Mouse (Mus musculus) forebrain, embryonic 14.5 days (tissue): Measurements from ENCODE around the gene Igsf8. TPM values are rescaled to one million over a fixed set of nuclear protein-coding genes. Genes with fewer than 3 reads are reported as not detected.

ENCODE experiments used
- ATAC-seq: fragments of 200-750 bp; cut with Nextera tagmentation; 2 replicates; pipeline ENCODE4 v1.8.0; 2017; ENCODE audit warnings: mild to moderate bottlenecking, moderate library complexity
- DNase-seq: peaks from one replicate; pipeline ENCODE4 v3.0.0-alpha.2; 2015; ENCODE audit warnings: low spot score
- H3K27ac ChIP-seq: fragments of 300-500 bp; sonication (generic); 2 replicates; pipeline ENCODE4 v1.5.1; 2014; ENCODE audit warnings: low read depth, mild to moderate bottlenecking, control low read depth, low read length, moderate library complexity
- H3K27me3 ChIP-seq: fragments of 300-500 bp; sonication (generic); replicated peaks from 2 replicates; pipeline ENCODE4 v1.6.1; 2014; ENCODE audit warnings: low read length, control low read depth, mixed read lengths; ENCODE audit not compliant: control insufficient read depth, insufficient read depth
- H3K36me3 ChIP-seq: fragments of 300-500 bp; sonication (generic); 2 replicates; pipeline ENCODE4 v1.6.1; 2014; ENCODE audit warnings: low read length, control low read depth; ENCODE audit not compliant: control insufficient read depth, insufficient read depth
- H3K4me1 ChIP-seq: fragments of 300-500 bp; sonication (generic); 2 replicates; pipeline ENCODE4 v1.6.1; 2014; ENCODE audit warnings: antibody characterized with exemption, low read length, control low read depth; ENCODE audit not compliant: control insufficient read depth, insufficient read depth
- H3K4me2 ChIP-seq: fragments of 300-500 bp; sonication (generic); 2 replicates; pipeline ENCODE4 v1.6.1; 2014; ENCODE audit warnings: mild to moderate bottlenecking, control low read depth, low read length
- H3K4me3 ChIP-seq: fragments of 300-500 bp; sonication (generic); 2 replicates; pipeline ENCODE4 v1.5.1; 2014; ENCODE audit warnings: low read depth, low read length, control low read depth
- H3K9ac ChIP-seq: fragments of 300-500 bp; sonication (generic); 2 replicates; pipeline ENCODE4 v1.6.1; 2014; ENCODE audit warnings: mild to moderate bottlenecking, low read length, control low read depth, moderate library complexity
- H3K9me3 ChIP-seq: fragments of 300-500 bp; sonication (generic); replicated peaks from 2 replicates; pipeline ENCODE4 v1.6.1; 2016; ENCODE audit warnings: low read length, control low read depth, mixed read lengths; ENCODE audit not compliant: control insufficient read depth
- WGBS: fragments of 180-500 bp; shearing (Covaris S2); extraction: QIAGEN DNeasy Blood & Tissue Kit; methylation state at CpG from one replicate; pipeline ENCODE4 v1.1.7; 2014; 5-methylcytosine and 5-hydroxymethylcytosine counted together
- polyA plus RNA-seq: library from polyadenylated mRNA; unstranded; fragments of >200 nt; fragmentation: Nextera tagmentation; extraction: Ambion mirVana; gene quantifications from 2 replicates; pipeline ENCODE4 v1.2.1, GENCODE M21; 2014

Gene Igsf8
- polyA plus RNA-seq, 1 experiment from 2014 or later: 147 TPM

DNA sequence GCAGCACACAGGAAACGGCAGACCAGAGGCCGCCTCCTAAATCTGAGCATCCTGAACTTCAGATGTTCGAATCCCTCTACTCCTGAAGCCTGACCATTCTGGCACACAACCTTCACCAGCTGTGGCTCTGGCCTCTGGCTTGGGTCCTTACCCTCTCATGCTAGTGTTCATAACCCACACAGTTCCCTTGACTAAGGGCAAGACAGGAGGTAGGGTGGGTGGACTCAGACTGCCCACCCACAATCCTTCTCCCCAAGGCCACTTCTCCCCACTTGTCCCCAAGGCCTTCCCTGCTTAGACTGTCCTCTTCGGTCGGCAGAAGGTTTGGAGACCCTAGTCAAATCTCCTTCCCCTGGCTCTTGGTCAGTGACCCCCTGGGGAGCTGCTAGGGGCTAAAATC, 88.1 kb downstream of the Igsf8 start:
- peaks cover 27% of the 10 kb centered on the region for H3K4me1 ChIP-seq
- H3K36me3 ChIP-seq: no peaks in the 10 kb centered on the region
- peak overlapping the region; percentile 90 for H3K27ac ChIP-seq
- ATAC-seq (peak; percentile 27), DNase-seq (no peak)
- WGBS: 26% methylated on average over 5 of the region's 5 CpGs
- no peaks in the 10 kb centered on the region for H3K27me3 ChIP-seq
- H3K4me2 ChIP-seq: peak overlapping the region; percentile 12; the same call in 1 of the 2 replicates
- H3K9me3 ChIP-seq: no peaks in the 10 kb centered on the region
- peak overlapping the region; percentile 49 for H3K9ac ChIP-seq
- no peak overlapping the region for H3K4me3 ChIP-seq

- H3K9ac ChIP-seq: peak overlapping the region; percentile 49
- H3K4me1 ChIP-seq: peaks cover 30% of the 10 kb centered on the region
- no peaks in the 10 kb centered on the region for H3K9me3 ChIP-seq
- no peaks in the 10 kb centered on the region for H3K36me3 ChIP-seq
- no peak overlapping the region for H3K4me3 ChIP-seq
- no peaks in the 10 kb centered on the region for H3K27me3 ChIP-seq
- under 1% methylated on average over 19 of the region's 19 CpGs for whole genome bisulfite sequencing
- DNase-seq (peak; percentile 92), ATAC-seq (peak; percentile 97)
- H3K4me2 ChIP-seq: peak overlapping the region; percentile 35
- H3K27ac ChIP-seq: peak overlapping the region; percentile 90
Measured at GRCm38 (mm10) chr1:172349916-172350812, 88.7 kb downstream of the Igsf8 start.

GRCm38 (mm10) chr1:172352001-172352400, 90.6 kb downstream of the Igsf8 start:
- H3K4me3 ChIP-seq: no peak overlapping the region
- DNase-seq (no peak), ATAC-seq (no peak)
- H3K4me1 ChIP-seq: peaks cover 33% of the 10 kb centered on the region
- no peaks in the 10 kb centered on the region for H3K9me3 ChIP-seq
- 76% methylated on average over 6 of the region's 6 CpGs for WGBS
- no peak overlapping the region for H3K4me2 ChIP-seq
- H3K9ac ChIP-seq: no peak overlapping the region
- H3K27ac ChIP-seq: no peak overlapping the region
- H3K36me3 ChIP-seq: no peaks in the 10 kb centered on the region
- no peaks in the 10 kb centered on the region for H3K27me3 ChIP-seq

DNA sequence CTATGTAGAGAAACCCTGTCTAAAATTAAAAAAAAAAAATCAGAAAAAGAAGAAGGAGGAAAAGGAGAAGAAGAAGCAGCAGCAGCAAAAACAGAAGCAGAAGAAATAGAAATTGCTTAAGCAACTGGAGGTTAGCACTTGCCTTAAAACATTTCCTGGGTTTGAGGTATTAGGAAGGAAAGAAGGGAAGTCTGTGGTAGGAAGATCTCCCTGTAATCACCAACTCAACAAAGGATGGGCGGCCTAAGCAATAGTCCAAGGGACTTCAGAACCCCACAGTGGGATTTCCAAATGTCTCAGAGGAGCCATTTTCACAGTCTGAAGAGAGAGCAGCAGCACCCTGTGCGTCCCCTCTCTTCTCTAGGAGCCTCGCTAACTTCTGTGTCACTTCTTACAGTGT, 91.0 kb downstream of the Igsf8 start:
- Histone ChIP-seq H3K4me1 (peaks cover 33% of the 10 kb centered on the region), H3K27me3 (no peaks in the 10 kb centered on the region), H3K4me2 (no peak overlapping the region), H3K9ac (no peak overlapping the region), H3K27ac (no peak overlapping the region), H3K4me3 (no peak overlapping the region), H3K9me3 (no peaks in the 10 kb centered on the region), H3K36me3 (no peaks in the 10 kb centered on the region)
- ATAC-seq (no peak), DNase-seq (no peak)
- whole genome bisulfite sequencing: 96% methylated on average over 3 of the region's 3 CpGs

GRCm38 (mm10) chr1:172355336-172355735, 93.9 kb downstream of the Igsf8 start:
- DNase-seq (peak; percentile 40), ATAC-seq (peak; percentile 16; the same call in 1 of the 2 replicates)
- no peak overlapping the region for H3K4me3 ChIP-seq
- peaks cover 19% of the 10 kb centered on the region for H3K4me1 ChIP-seq
- 12% methylated on average over 3 of the region's 3 CpGs for WGBS
- no peaks in the 10 kb centered on the region for H3K9me3 ChIP-seq
- H3K4me2 ChIP-seq: no peak overlapping the region
- no peaks in the 10 kb centered on the region for H3K36me3 ChIP-seq
- H3K27ac ChIP-seq: 0 out of 2 replicates have a peak overlapping the region, but pooled peaks have one; percentile 17
- no peaks in the 10 kb centered on the region for H3K27me3 ChIP-seq
- 0 out of 2 replicates have a peak overlapping the region, but pooled peaks have one; percentile 1 for H3K9ac ChIP-seq

DNA sequence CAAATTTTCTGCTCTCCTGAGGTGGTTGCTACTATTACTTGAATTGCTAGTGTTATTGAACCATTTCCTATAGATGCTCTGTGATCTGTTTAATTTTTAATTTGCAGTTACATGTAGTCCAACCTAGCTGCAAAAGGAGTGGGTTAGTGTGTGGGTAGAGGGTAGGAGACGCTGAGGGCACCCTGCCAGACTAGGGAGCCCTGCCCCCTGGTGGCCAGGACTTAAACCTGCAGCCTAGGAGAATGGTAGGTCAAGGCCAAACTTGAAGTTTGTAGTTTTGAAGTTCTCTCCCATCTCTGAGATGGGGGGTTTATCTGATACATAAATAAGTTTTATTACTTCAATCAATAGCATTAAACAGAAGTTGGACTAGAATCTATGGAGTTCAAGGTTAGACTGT, 96.1 kb downstream of the Igsf8 start:
- WGBS: 3% methylated on average over 1 of the region's 1 CpGs
- DNase-seq: peak; percentile 71
- Histone ChIP-seq H3K27ac (no peak overlapping the region), H3K4me1 (peaks cover 6% of the 10 kb centered on the region; the same call in 1 of the 2 replicates), H3K36me3 (no peaks in the 10 kb centered on the region), H3K27me3 (no peaks in the 10 kb centered on the region), H3K9ac (no peak overlapping the region), H3K9me3 (no peaks in the 10 kb centered on the region), H3K4me3 (no peak overlapping the region), H3K4me2 (no peak overlapping the region)
- peak; percentile 70 for ATAC-seq

DNA sequence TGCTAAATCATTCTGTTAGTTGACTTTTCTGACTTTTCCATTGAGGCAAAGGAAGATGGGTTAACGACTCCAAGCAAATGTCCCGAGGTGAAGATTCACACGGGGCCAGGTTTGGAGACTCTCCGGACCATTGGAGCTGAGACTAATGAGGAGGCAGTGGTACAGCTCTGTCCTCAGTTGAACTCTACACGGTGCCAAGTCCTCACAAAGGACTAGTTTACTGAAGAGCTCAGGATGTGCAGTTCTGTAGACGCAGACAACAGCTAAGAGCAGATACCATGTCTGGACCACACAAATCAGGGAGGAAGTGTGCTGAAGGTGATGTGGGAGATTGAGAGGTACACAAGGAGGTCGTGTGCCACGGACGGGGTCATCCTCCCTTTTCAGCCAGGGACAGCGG, 96.9 kb downstream of the Igsf8 start:
- WGBS: 73% methylated on average over 10 of the region's 10 CpGs
- peaks cover 6% of the 10 kb centered on the region; the same call in 1 of the 2 replicates for H3K4me1 ChIP-seq
- no peaks in the 10 kb centered on the region for H3K27me3 ChIP-seq
- H3K27ac ChIP-seq: no peak overlapping the region
- H3K9ac ChIP-seq: no peak overlapping the region
- no peak overlapping the region for H3K4me3 ChIP-seq
- H3K36me3 ChIP-seq: no peaks in the 10 kb centered on the region
- no peaks in the 10 kb centered on the region for H3K9me3 ChIP-seq
- ATAC-seq (no peak), DNase-seq (no peak)
- no peak overlapping the region for H3K4me2 ChIP-seq

DNA sequence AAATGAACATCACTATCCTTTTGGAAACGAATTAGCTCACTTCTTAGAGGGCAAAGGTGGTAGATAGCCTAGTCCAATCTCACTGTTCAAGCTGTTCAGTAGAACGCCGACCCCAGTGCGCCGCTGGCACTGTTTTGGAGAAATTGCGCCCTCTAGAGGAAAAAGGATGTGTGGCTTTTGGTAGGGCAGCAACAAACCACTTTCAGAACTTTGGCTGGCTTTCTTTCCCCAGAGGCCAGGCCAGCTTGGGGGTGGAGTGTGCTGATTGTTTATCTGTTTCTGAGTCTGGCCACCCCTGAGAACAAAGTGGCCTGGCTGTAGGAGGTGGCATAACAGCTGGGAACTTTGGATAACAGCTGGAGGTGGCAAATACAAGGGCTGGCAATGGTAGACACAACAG, 103.2 kb downstream of the Igsf8 start:
- DNase-seq: peak; percentile 80
- H3K27ac ChIP-seq: no peak overlapping the region

More for the DNA sequence above, 103.2 kb downstream of the Igsf8 start:
- ATAC-seq: peak; percentile 60
- H3K9ac ChIP-seq: no peak overlapping the region
- H3K4me2 ChIP-seq: no peak overlapping the region
- no peak overlapping the region for H3K4me3 ChIP-seq
- H3K27me3 ChIP-seq: no peaks in the 10 kb centered on the region
- no peaks in the 10 kb centered on the region for H3K9me3 ChIP-seq
- 8% methylated on average over 6 of the region's 6 CpGs for WGBS
- no peaks in the 10 kb centered on the region for H3K4me1 ChIP-seq
- H3K36me3 ChIP-seq: peaks cover 7% of the 10 kb centered on the region; the same call in 1 of the 2 replicates
